Mouse (Mus musculus) midbrain, embryonic 14.5 days (tissue): Measurements from ENCODE around the gene Ism1. TPM values are rescaled to one million over a fixed set of nuclear protein-coding genes. Genes with fewer than 3 reads are reported as not detected.

ENCODE experiments used
- ATAC-seq: fragments of 200-750 bp; cut with Nextera tagmentation; 2 replicates; pipeline ENCODE4 v1.8.0; 2017; ENCODE audit warnings: moderate number of reproducible peaks, moderate library complexity; ENCODE audit not compliant: low FRiP score, low TSS enrichment
- DNase-seq: peaks from one replicate; pipeline ENCODE4 v3.0.0-alpha.2; 2015
- H3K27ac ChIP-seq: fragments of 300-500 bp; sonication (generic); replicated peaks from 2 replicates; pipeline ENCODE4 v1.5.1; 2014; ENCODE audit warnings: mild to moderate bottlenecking, low read depth, low read length, moderate library complexity
- H3K27me3 ChIP-seq: fragments of 300-500 bp; sonication (generic); 2 replicates; pipeline ENCODE4 v1.6.1; 2014; ENCODE audit warnings: low read length, control low read depth, mixed read lengths; ENCODE audit not compliant: control insufficient read depth, insufficient read depth
- H3K36me3 ChIP-seq: fragments of 300-500 bp; sonication (generic); 2 replicates; pipeline ENCODE4 v1.6.1; 2014; ENCODE audit warnings: low read length, control low read depth; ENCODE audit not compliant: control insufficient read depth, insufficient read depth
- H3K4me1 ChIP-seq: fragments of 300-500 bp; sonication (generic); 2 replicates; pipeline ENCODE4 v1.6.1; 2014; ENCODE audit warnings: mild to moderate bottlenecking, antibody characterized with exemption, low read length, control low read depth; ENCODE audit not compliant: control insufficient read depth, insufficient read depth
- H3K4me2 ChIP-seq: fragments of 300-500 bp; sonication (generic); 2 replicates; pipeline ENCODE4 v1.6.1; 2014; ENCODE audit warnings: mild to moderate bottlenecking, low read length, moderate library complexity
- H3K4me3 ChIP-seq: fragments of 300-500 bp; sonication (generic); replicated peaks from 2 replicates; pipeline ENCODE4 v1.5.1; 2014; ENCODE audit warnings: low read depth, low read length
- H3K9ac ChIP-seq: fragments of 300-500 bp; sonication (generic); replicated peaks from 2 replicates; pipeline ENCODE4 v1.6.1; 2014; ENCODE audit warnings: mild to moderate bottlenecking, low read length, moderate library complexity
- H3K9me3 ChIP-seq: fragments of 300-500 bp; sonication (generic); 2 replicates; pipeline ENCODE4 v1.6.1; 2016; ENCODE audit warnings: low read length, control low read depth, mixed read lengths; ENCODE audit not compliant: control insufficient read depth
- WGBS: fragments of 180-500 bp; shearing (Covaris S2); extraction: QIAGEN DNeasy Blood & Tissue Kit; methylation state at CpG from one replicate; pipeline ENCODE4 v1.1.7; 2014; 5-methylcytosine and 5-hydroxymethylcytosine counted together
- polyA plus RNA-seq: library from polyadenylated mRNA; unstranded; fragments of >200 nt; fragmentation: Nextera tagmentation; extraction: Ambion mirVana; gene quantifications from 2 replicates; pipeline ENCODE4 v1.2.1, GENCODE M21; 2014

Gene Ism1
- polyA plus RNA-seq, 1 experiment from 2014 or later = 0.50 TPM

GRCm38 (mm10) chr2:139776644-139777043, 98.7 kb downstream of the Ism1 start:
- Histone ChIP-seq H3K36me3 (no peaks in the 10 kb centered on the region), H3K9me3 (no peaks in the 10 kb centered on the region), H3K27me3 (no peaks in the 10 kb centered on the region), H3K4me1 (no peaks in the 10 kb centered on the region), H3K4me3 (no peak overlapping the region), H3K27ac (no peak overlapping the region), H3K9ac (no peak overlapping the region), H3K4me2 (no peak overlapping the region)
- WGBS = 32% methylated on average over 1 of the region's 1 CpGs
- DNase-seq (no peak), ATAC-seq (no peak)

- Histone ChIP-seq H3K27me3 (no peaks in the 10 kb centered on the region), H3K9ac (no peak overlapping the region), H3K4me2 (no peak overlapping the region), H3K27ac (no peak overlapping the region), H3K4me3 (no peak overlapping the region), H3K36me3 (no peaks in the 10 kb centered on the region), H3K4me1 (no peaks in the 10 kb centered on the region), H3K9me3 (no peaks in the 10 kb centered on the region)
- ATAC-seq (no peak), DNase-seq (no peak)
- 55% methylated on average over 3 of the region's 3 CpGs for WGBS
Observed at GRCm38 (mm10) chr2:139778283-139778682, 100.3 kb downstream of the Ism1 start.

- ATAC-seq = no peak
- Histone ChIP-seq H3K4me2 (no peak overlapping the region), H3K9me3 (no peaks in the 10 kb centered on the region), H3K9ac (no peak overlapping the region), H3K27ac (no peak overlapping the region), H3K27me3 (no peaks in the 10 kb centered on the region), H3K4me1 (no peaks in the 10 kb centered on the region), H3K36me3 (no peaks in the 10 kb centered on the region), H3K4me3 (no peak overlapping the region)
- DNase-seq = no peak
- 91% methylated on average over 8 of the region's 8 CpGs for WGBS
Observed at GRCm38 (mm10) chr2:139783318-139783850, 105.4 kb downstream of the Ism1 start.

- Histone ChIP-seq H3K36me3 (no peaks in the 10 kb centered on the region), H3K27ac (no peak overlapping the region), H3K4me3 (no peak overlapping the region), H3K9me3 (no peaks in the 10 kb centered on the region), H3K27me3 (no peaks in the 10 kb centered on the region), H3K4me2 (no peak overlapping the region), H3K4me1 (no peaks in the 10 kb centered on the region), H3K9ac (no peak overlapping the region)
- ATAC-seq = no peak
- no peak for DNase-seq
- 88% methylated on average over 1 of the region's 1 CpGs for WGBS
Observed at GRCm38 (mm10) chr2:139784465-139784864, 106.5 kb downstream of the Ism1 start.

- H3K4me3 ChIP-seq = no peak overlapping the region
- H3K27ac ChIP-seq = no peak overlapping the region
- no peak overlapping the region for H3K4me2 ChIP-seq
- no peak overlapping the region for H3K9ac ChIP-seq
- DNase-seq = no peak
- H3K36me3 ChIP-seq = no peaks in the 10 kb centered on the region
- H3K9me3 ChIP-seq = no peaks in the 10 kb centered on the region
- WGBS = 89% methylated on average over 2 of the region's 2 CpGs
- ATAC-seq = no peak
- H3K4me1 ChIP-seq = no peaks in the 10 kb centered on the region
- no peaks in the 10 kb centered on the region for H3K27me3 ChIP-seq
Observed at GRCm38 (mm10) chr2:139784946-139785345, 107.0 kb downstream of the Ism1 start.

- Histone ChIP-seq H3K27ac (no peak overlapping the region), H3K36me3 (no peaks in the 10 kb centered on the region), H3K9me3 (no peaks in the 10 kb centered on the region), H3K4me2 (no peak overlapping the region), H3K27me3 (no peaks in the 10 kb centered on the region), H3K4me1 (no peaks in the 10 kb centered on the region), H3K9ac (no peak overlapping the region), H3K4me3 (no peak overlapping the region)
- 81% methylated on average over 4 of the region's 4 CpGs for WGBS
- DNase-seq (no peak), ATAC-seq (no peak)
Observed at GRCm38 (mm10) chr2:139788658-139789057, 110.7 kb downstream of the Ism1 start.

- H3K36me3 ChIP-seq = no peaks in the 10 kb centered on the region
- DNase-seq (no peak), ATAC-seq (no peak)
- H3K4me2 ChIP-seq = no peak overlapping the region
- WGBS = 84% methylated on average over 9 of the region's 9 CpGs
- no peak overlapping the region for H3K9ac ChIP-seq
- no peaks in the 10 kb centered on the region for H3K27me3 ChIP-seq
- no peaks in the 10 kb centered on the region for H3K4me1 ChIP-seq
- no peaks in the 10 kb centered on the region for H3K9me3 ChIP-seq
- H3K27ac ChIP-seq = no peak overlapping the region
- H3K4me3 ChIP-seq = no peak overlapping the region
Observed at GRCm38 (mm10) chr2:139792345-139793120, 114.6 kb downstream of the Ism1 start.

- Histone ChIP-seq H3K36me3 (no peaks in the 10 kb centered on the region), H3K4me1 (no peaks in the 10 kb centered on the region), H3K27me3 (no peaks in the 10 kb centered on the region), H3K4me2 (no peak overlapping the region), H3K9me3 (no peaks in the 10 kb centered on the region), H3K27ac (no peak overlapping the region), H3K4me3 (no peak overlapping the region), H3K9ac (no peak overlapping the region)
- no peak for DNase-seq
- no peak for ATAC-seq
- 85% methylated on average over 7 of the region's 7 CpGs for WGBS
Observed at GRCm38 (mm10) chr2:139804041-139804440, 126.1 kb downstream of the Ism1 start.

- Histone ChIP-seq H3K4me3 (no peak overlapping the region), H3K27me3 (no peaks in the 10 kb centered on the region), H3K4me2 (no peak overlapping the region), H3K4me1 (no peaks in the 10 kb centered on the region), H3K27ac (no peak overlapping the region), H3K9ac (no peak overlapping the region), H3K9me3 (no peaks in the 10 kb centered on the region), H3K36me3 (no peaks in the 10 kb centered on the region)
- ATAC-seq (peak; percentile 25; the same call in 1 of the 2 replicates), DNase-seq (no peak)
- WGBS = 76% methylated on average over 6 of the region's 6 CpGs
Observed at GRCm38 (mm10) chr2:139807887-139808286, 129.9 kb downstream of the Ism1 start.
